Comparison of ENCODE assay signal across 8 mouse cellular contexts in the genomic region with DNA sequence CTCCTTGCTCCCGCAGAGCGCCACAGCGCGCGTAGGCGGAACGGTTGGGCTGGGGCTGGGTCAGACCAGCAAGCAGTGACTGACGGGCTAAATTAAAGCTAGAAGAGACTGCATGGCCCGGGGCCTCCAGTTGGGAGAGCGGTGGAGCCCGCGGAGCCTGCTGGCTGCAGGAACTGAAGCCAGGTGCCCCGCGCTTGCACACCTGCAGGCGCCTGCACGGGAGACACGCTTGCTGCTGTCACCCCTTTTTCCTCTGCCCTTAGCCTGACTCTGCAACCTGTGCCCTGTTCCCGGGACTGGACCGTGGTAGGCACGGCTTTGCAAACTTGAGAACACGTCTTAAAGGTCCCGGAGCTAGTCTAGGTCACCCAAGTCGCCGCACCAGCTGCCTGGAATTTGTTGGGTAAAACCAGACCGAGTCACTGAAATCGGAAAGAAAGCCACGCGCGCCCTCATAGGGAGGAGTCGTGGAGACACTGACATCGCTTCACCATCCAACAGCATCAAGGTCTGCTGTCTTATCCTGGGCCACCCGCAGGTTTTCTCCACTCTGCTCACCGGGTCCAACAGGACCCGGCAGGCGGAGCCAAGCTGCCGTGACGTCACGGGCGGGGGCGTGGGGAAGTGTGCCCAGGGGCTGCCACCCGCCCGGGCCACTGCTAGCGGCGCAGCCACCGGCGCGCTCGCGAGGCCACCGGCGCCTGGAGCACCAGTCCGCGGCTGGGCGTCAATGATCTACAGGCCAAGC. TPM values are rescaled to one million over a fixed set of nuclear protein-coding genes. Genes with fewer than 3 reads are reported as not detected.
DNase-seq lines count a peak whose midpoint lies in the region; ATAC-seq and TF ChIP-seq lines count a peak whose summit lies in the region.

Gene Sstr2 (plus strand): TSS at position 671 of the 748 bp plus-strand sequence.

- H3K4me3 ChIP-seq in ES-Bruce4 (ENCODE audit: low read depth, low read length), result peak within 1 kb of the TSS; percentile 75
- H3K4me3 ChIP-seq in forebrain, embryonic 13.5 days, result peak within 1 kb of the TSS; percentile 65
- H3K4me3 ChIP-seq in layer of hippocampus, adult 2 months, result peak within 1 kb of the TSS; percentile 71
- H3K4me3 ChIP-seq in lung, embryonic 15.5 days, result peak within 1 kb of the TSS; percentile 41

- DNase-seq in brain, embryonic 14.5 days (ENCODE audit: low read depth), result peak; percentile 89
- DNase-seq in heart, postnatal 36 days, result peak; percentile 36 to 60
- DNase-seq in layer of hippocampus, adult 2 months (ENCODE audit: low spot score in 2 of 2), result peak; percentile 73 to 82
- DNase-seq in ovary, adult 18-20 months (ENCODE audit: low spot score), result peak; percentile 40
- DNase-seq in thymus, postnatal 14 days, result peak; percentile 90

- no peak for TF ChIP-seq CTCF in ES-Bruce4 (IDR thresholded peaks at IDR 0.05; ENCODE audit: low read depth, low read length)
- TF ChIP-seq CTCF in brain, embryonic 14.5 days (IDR thresholded peaks at IDR 0.05; ENCODE audit: borderline replicate concordance, extremely low read depth, insufficient read depth, insufficient read length), result no peak
- no peak for TF ChIP-seq CTCF in layer of hippocampus, adult 2 months (conservative IDR thresholded peaks at IDR 0.05)

- under 1% methylated on average over 54 of the region's 54 CpGs for WGBS in forebrain, embryonic 13.5 days
- under 1% methylated on average over 54 of the region's 54 CpGs for WGBS in lung, embryonic 15.5 days

- no peaks in the 10 kb centered on the region for H3K27me3 ChIP-seq in ES-Bruce4 (ENCODE audit: control insufficient read depth, insufficient read depth, low read length, poor library complexity, severe bottlenecking)
- H3K27me3 ChIP-seq in forebrain, embryonic 13.5 days, result peaks cover 45% of the 10 kb centered on the region
- H3K27me3 ChIP-seq in lung, embryonic 15.5 days, result peaks cover 42% of the 10 kb centered on the region

- peak within 1 kb of the TSS; percentile 49 for H3K9ac ChIP-seq in ES-Bruce4 (ENCODE audit: low read depth, poor library complexity, severe bottlenecking)
- H3K9ac ChIP-seq in forebrain, embryonic 13.5 days, result peak within 1 kb of the TSS; percentile 78
- H3K9ac ChIP-seq in lung, embryonic 15.5 days, result peak within 1 kb of the TSS; percentile 21

- no peaks in the 10 kb centered on the region for H3K9me3 ChIP-seq in ES-Bruce4 (replicated peaks; ENCODE audit: control insufficient read depth, insufficient read depth, low read length, poor library complexity, severe bottlenecking)
- no peaks in the 10 kb centered on the region for H3K9me3 ChIP-seq in forebrain, embryonic 13.5 days (replicated peaks)
- H3K9me3 ChIP-seq in lung, embryonic 15.5 days, result no peaks in the 10 kb centered on the region

- H3K27ac ChIP-seq in ES-Bruce4 (ENCODE audit: insufficient read depth, low read length), result no peak within 1 kb of the TSS
- H3K27ac ChIP-seq in forebrain, embryonic 13.5 days, result peak within 1 kb of the TSS; percentile 72
- H3K27ac ChIP-seq in layer of hippocampus, adult 2 months, result peak within 1 kb of the TSS; percentile 89
- no peak within 1 kb of the TSS for H3K27ac ChIP-seq in lung, embryonic 15.5 days

- H3K4me1 ChIP-seq in ES-Bruce4 (ENCODE audit: control insufficient read depth, insufficient read depth, low read length), result no peaks in the 10 kb centered on the region
- H3K4me1 ChIP-seq in forebrain, embryonic 13.5 days, result peaks cover 52% of the 10 kb centered on the region
- H3K4me1 ChIP-seq in lung, embryonic 15.5 days, result peaks cover 24% of the 10 kb centered on the region

- H3K36me3 ChIP-seq in ES-Bruce4 (ENCODE audit: control insufficient read depth, insufficient read depth, low read length, poor library complexity, severe bottlenecking), result no peaks in the 10 kb centered on the region
- no peaks in the 10 kb centered on the region for H3K36me3 ChIP-seq in forebrain, embryonic 13.5 days (ENCODE audit: poor library complexity, severe bottlenecking)
- no peaks in the 10 kb centered on the region for H3K36me3 ChIP-seq in lung, embryonic 15.5 days

- intact Hi-C loops in heart, postnatal 36 days (cut with DNase I), result loop anchor here (5.0 kb wide), 1 partner anchor 442 kb away; no protein-coding TSS in a partner anchor

- ATAC-seq in forebrain, embryonic 13.5 days, result peak; percentile 89
- peak; percentile 38; the same call in 1 of the 2 replicates for ATAC-seq in lung, embryonic 15.5 days (ENCODE audit: borderline replicate concordance, extremely low read depth, low FRiP score, low TSS enrichment)

- no peak for TF ChIP-seq EP300 in ES-Bruce4 (IDR thresholded peaks at IDR 0.05; ENCODE audit: insufficient read depth, low read depth, low read length)

- no peak for TF ChIP-seq POLR2A in ES-Bruce4 (IDR thresholded peaks at IDR 0.05; ENCODE audit: insufficient read depth, low read length)
- peak; percentile 43; the same call in 1 of the 2 replicates for TF ChIP-seq POLR2A in brain, embryonic 14.5 days (IDR thresholded peaks at IDR 0.05; ENCODE audit: borderline replicate concordance, extremely low read depth, insufficient read depth, insufficient read length, poor library complexity, severe bottlenecking)

- peak within 1 kb of the TSS; percentile 91 for H3K4me2 ChIP-seq in forebrain, embryonic 13.5 days
- peak within 1 kb of the TSS; percentile 81 for H3K4me2 ChIP-seq in lung, embryonic 15.5 days

RNA-seq across cellular contexts. Expression of gene Sstr2, which starts in this region (rescaled TPM):
- polyA plus RNA-seq in ES-Bruce4 (2011; ENCODE audit: insufficient read depth, insufficient read length, low read depth, missing spikeins), result 0.57 TPM in 1 of 2 replicates, not detected in the other
- polyA plus RNA-seq in brain, embryonic 14.5 days (2012; rRNA removed), result 29.0 and 67.3 TPM in 2 replicates
- polyA plus RNA-seq in forebrain, embryonic 13.5 days (2015; fragmentation: Nextera tagmentation; extraction: Ambion mirVana), result 62.7 and 78.0 TPM in 2 replicates
- total RNA-seq in heart, postnatal 36 days (2021), result not detected
- total RNA-seq in layer of hippocampus, adult 2 months (2021), result 10 to 100 TPM; 22.0 to 23.2 TPM
- 2.5 and 3.1 TPM in 2 replicates for polyA plus RNA-seq in lung, embryonic 15.5 days (2015; fragmentation: Nextera tagmentation; extraction: Ambion mirVana)

Comparison
In these comparisons a context has a peak if more than half of its experiments do, and no peak if none do; other contexts are left out.
1. RNA of gene Sstr2 (total RNA-seq): 22.0 to 23.2 TPM in layer of hippocampus, adult 2 months; not detected in heart, postnatal 36 days; every median in the first group is over 10 times any median in the second.
2. Peak in DNase-seq in heart, postnatal 36 days; RNA of the gene not detected or under 1 TPM.
3. H3K27ac ChIP-seq: peak in forebrain, embryonic 13.5 days (single experiment) and layer of hippocampus, adult 2 months (single experiment); none in ES-Bruce4 (single experiment) and lung, embryonic 15.5 days (single experiment).
4. H3K9ac ChIP-seq: peak in every context shown above with its lines; median percentile 78 in forebrain, embryonic 13.5 days; 49 in ES-Bruce4; 21 in lung, embryonic 15.5 days.
5. DNase-seq: peak in every context shown above with its lines; median percentile 90 in thymus, postnatal 14 days; 89 in brain, embryonic 14.5 days; 78 in layer of hippocampus, adult 2 months; 48 in heart, postnatal 36 days; 40 in ovary, adult 18-20 months.
6. Peak in every context shown above with its lines, with median percentiles within 50 percentile points of each other: H3K4me3 ChIP-seq.